Mouse (Mus musculus): ENCODE data around the gene C1ra. TPM values are rescaled to one million over a fixed set of nuclear protein-coding genes. Genes with fewer than 3 reads are reported as not detected.
"Not testable (repeated sequence)": the region's sequence is repeated elsewhere in the genome, so short reads cannot be mapped to it uniquely, and the experiment has no call there.

C1ra gene
- polyA plus RNA-seq, 1 experiment from 2014 or later, result 3.0 TPM

- H3K4me3 ChIP-seq (ENCODE audit: low read depth, low read length); H3K4me1 ChIP-seq (ENCODE audit: control insufficient read depth, insufficient read depth, low read length); H3K36me3 ChIP-seq (ENCODE audit: control insufficient read depth, insufficient read depth, low read length); H3K9ac ChIP-seq (replicated peaks; ENCODE audit: low read depth, low read length); H3K27ac ChIP-seq (ENCODE audit: low read length); H3K4me2 ChIP-seq (replicated peaks; ENCODE audit: low read depth, low read length); H3K9me3 ChIP-seq (ENCODE audit: control insufficient read depth, low read depth, low read length); H3K27me3 ChIP-seq (ENCODE audit: control insufficient read depth, insufficient read depth, low read length): not testable (repeated sequence)
- ATAC-seq (ENCODE audit: insufficient number of reproducible peaks, insufficient read depth, low FRiP score, low read depth), result 0 out of 2 replicates have a peak, but pooled peaks have one; percentile 37
- 5% methylated on average over 1 of the region's 1 CpGs for WGBS
Observed at GRCm38 (mm10) chr6:124542284-124542683, 30.1 kb downstream of the C1ra start, which contains the start of gene C1s1. C1s1 (minus strand) TSS chr6:124542359.

- 76% methylated on average over 5 of the region's 6 CpGs for WGBS
- no peaks in the 10 kb centered on the region for H3K36me3 ChIP-seq (ENCODE audit: control insufficient read depth, insufficient read depth, low read length)
- no peak for ATAC-seq (ENCODE audit: insufficient number of reproducible peaks, insufficient read depth, low FRiP score, low read depth)
- H3K9me3 ChIP-seq (ENCODE audit: control insufficient read depth, low read depth, low read length), result no peaks in the 10 kb centered on the region
- no peak overlapping the region for H3K9ac ChIP-seq (replicated peaks; ENCODE audit: low read depth, low read length)
- no peaks in the 10 kb centered on the region for H3K27me3 ChIP-seq (ENCODE audit: control insufficient read depth, insufficient read depth, low read length)
- H3K4me3 ChIP-seq (ENCODE audit: low read depth, low read length), result no peak overlapping the region
- H3K4me1 ChIP-seq (ENCODE audit: control insufficient read depth, insufficient read depth, low read length), result no peaks in the 10 kb centered on the region
- no peak overlapping the region for H3K4me2 ChIP-seq (replicated peaks; ENCODE audit: low read depth, low read length)
- H3K27ac ChIP-seq (ENCODE audit: low read length), result no peak overlapping the region
Observed at GRCm38 (mm10) chr6:124544466-124544865, 32.3 kb downstream of the C1ra start.

GRCm38 (mm10) chr6:124545425-124545824 is 33.2 kb downstream of the C1ra start:
- WGBS, result 74% methylated on average over 2 of the region's 2 CpGs
- H3K27ac ChIP-seq (ENCODE audit: low read length), result no peak overlapping the region
- no peak overlapping the region for H3K9ac ChIP-seq (replicated peaks; ENCODE audit: low read depth, low read length)
- no peak for ATAC-seq (ENCODE audit: insufficient number of reproducible peaks, insufficient read depth, low FRiP score, low read depth)
- no peaks in the 10 kb centered on the region for H3K36me3 ChIP-seq (ENCODE audit: control insufficient read depth, insufficient read depth, low read length)
- no peak overlapping the region for H3K4me3 ChIP-seq (ENCODE audit: low read depth, low read length)
- H3K4me2 ChIP-seq (replicated peaks; ENCODE audit: low read depth, low read length), result no peak overlapping the region
- no peaks in the 10 kb centered on the region for H3K9me3 ChIP-seq (ENCODE audit: control insufficient read depth, low read depth, low read length)
- H3K4me1 ChIP-seq (ENCODE audit: control insufficient read depth, insufficient read depth, low read length), result no peaks in the 10 kb centered on the region
- no peaks in the 10 kb centered on the region for H3K27me3 ChIP-seq (ENCODE audit: control insufficient read depth, insufficient read depth, low read length)

GRCm38 (mm10) chr6:124547979-124548378 is 35.8 kb downstream of the C1ra start:
- not testable (repeated sequence) for ATAC-seq (ENCODE audit: insufficient number of reproducible peaks, insufficient read depth, low FRiP score, low read depth); H3K9me3 ChIP-seq (ENCODE audit: control insufficient read depth, low read depth, low read length); H3K27me3 ChIP-seq (ENCODE audit: control insufficient read depth, insufficient read depth, low read length); H3K9ac ChIP-seq (replicated peaks; ENCODE audit: low read depth, low read length); H3K4me3 ChIP-seq (ENCODE audit: low read depth, low read length); H3K36me3 ChIP-seq (ENCODE audit: control insufficient read depth, insufficient read depth, low read length); H3K27ac ChIP-seq (ENCODE audit: low read length); H3K4me2 ChIP-seq (replicated peaks; ENCODE audit: low read depth, low read length); H3K4me1 ChIP-seq (ENCODE audit: control insufficient read depth, insufficient read depth, low read length)
- 87% methylated on average over 3 of the region's 3 CpGs for WGBS

- WGBS, result 87% methylated on average over 3 of the region's 3 CpGs
- H3K4me3 ChIP-seq (ENCODE audit: low read depth, low read length), result no peak overlapping the region
- H3K9me3 ChIP-seq (ENCODE audit: control insufficient read depth, low read depth, low read length), result peaks cover 9% of the 10 kb centered on the region
- no peaks in the 10 kb centered on the region for H3K4me1 ChIP-seq (ENCODE audit: control insufficient read depth, insufficient read depth, low read length)
- no peak for ATAC-seq (ENCODE audit: insufficient number of reproducible peaks, insufficient read depth, low FRiP score, low read depth)
- no peak overlapping the region for H3K9ac ChIP-seq (replicated peaks; ENCODE audit: low read depth, low read length)
- no peak overlapping the region for H3K27ac ChIP-seq (ENCODE audit: low read length)
- no peaks in the 10 kb centered on the region for H3K27me3 ChIP-seq (ENCODE audit: control insufficient read depth, insufficient read depth, low read length)
- no peaks in the 10 kb centered on the region for H3K36me3 ChIP-seq (ENCODE audit: control insufficient read depth, insufficient read depth, low read length)
- H3K4me2 ChIP-seq (replicated peaks; ENCODE audit: low read depth, low read length), result no peak overlapping the region
Observed at GRCm38 (mm10) chr6:124549023-124549550, 36.9 kb downstream of the C1ra start.

GRCm38 (mm10) chr6:124552766-124553165 is 40.6 kb downstream of the C1ra start:
- no peaks in the 10 kb centered on the region for H3K27me3 ChIP-seq (ENCODE audit: control insufficient read depth, insufficient read depth, low read length)
- no peaks in the 10 kb centered on the region for H3K36me3 ChIP-seq (ENCODE audit: control insufficient read depth, insufficient read depth, low read length)
- no peak overlapping the region for H3K4me2 ChIP-seq (replicated peaks; ENCODE audit: low read depth, low read length)
- ATAC-seq (ENCODE audit: insufficient number of reproducible peaks, insufficient read depth, low FRiP score, low read depth), result no peak
- H3K4me3 ChIP-seq (ENCODE audit: low read depth, low read length), result no peak overlapping the region
- peaks cover 9% of the 10 kb centered on the region for H3K9me3 ChIP-seq (ENCODE audit: control insufficient read depth, low read depth, low read length)
- H3K9ac ChIP-seq (replicated peaks; ENCODE audit: low read depth, low read length), result no peak overlapping the region
- WGBS, result 71% methylated on average over 22 of the region's 22 CpGs
- H3K27ac ChIP-seq (ENCODE audit: low read length), result no peak overlapping the region
- no peaks in the 10 kb centered on the region for H3K4me1 ChIP-seq (ENCODE audit: control insufficient read depth, insufficient read depth, low read length)

GRCm38 (mm10) chr6:124555956-124556355 is 43.8 kb downstream of the C1ra start:
- not testable (repeated sequence) for H3K9ac ChIP-seq (replicated peaks; ENCODE audit: low read depth, low read length); H3K9me3 ChIP-seq (ENCODE audit: control insufficient read depth, low read depth, low read length); H3K4me1 ChIP-seq (ENCODE audit: control insufficient read depth, insufficient read depth, low read length); H3K36me3 ChIP-seq (ENCODE audit: control insufficient read depth, insufficient read depth, low read length); H3K4me3 ChIP-seq (ENCODE audit: low read depth, low read length); H3K4me2 ChIP-seq (replicated peaks; ENCODE audit: low read depth, low read length); H3K27me3 ChIP-seq (ENCODE audit: control insufficient read depth, insufficient read depth, low read length); H3K27ac ChIP-seq (ENCODE audit: low read length); ATAC-seq (ENCODE audit: insufficient number of reproducible peaks, insufficient read depth, low FRiP score, low read depth)
- WGBS, result 72% methylated on average over 2 of the region's 2 CpGs

GRCm38 (mm10) chr6:124561156-124561555 is 49.0 kb downstream of the C1ra start:
- H3K9ac ChIP-seq (replicated peaks; ENCODE audit: low read depth, low read length); H3K4me2 ChIP-seq (replicated peaks; ENCODE audit: low read depth, low read length); H3K27ac ChIP-seq (ENCODE audit: low read length); ATAC-seq (ENCODE audit: insufficient number of reproducible peaks, insufficient read depth, low FRiP score, low read depth); H3K4me1 ChIP-seq (ENCODE audit: control insufficient read depth, insufficient read depth, low read length); H3K4me3 ChIP-seq (ENCODE audit: low read depth, low read length); H3K36me3 ChIP-seq (ENCODE audit: control insufficient read depth, insufficient read depth, low read length); H3K27me3 ChIP-seq (ENCODE audit: control insufficient read depth, insufficient read depth, low read length); H3K9me3 ChIP-seq (ENCODE audit: control insufficient read depth, low read depth, low read length): not testable (repeated sequence)
- 89% methylated on average over 4 of the region's 4 CpGs for WGBS

GRCm38 (mm10) chr6:124561611-124562010 is 49.4 kb downstream of the C1ra start:
- H3K4me2 ChIP-seq (replicated peaks; ENCODE audit: low read depth, low read length); H3K27me3 ChIP-seq (ENCODE audit: control insufficient read depth, insufficient read depth, low read length); H3K9me3 ChIP-seq (ENCODE audit: control insufficient read depth, low read depth, low read length); ATAC-seq (ENCODE audit: insufficient number of reproducible peaks, insufficient read depth, low FRiP score, low read depth); H3K4me1 ChIP-seq (ENCODE audit: control insufficient read depth, insufficient read depth, low read length); H3K36me3 ChIP-seq (ENCODE audit: control insufficient read depth, insufficient read depth, low read length); H3K4me3 ChIP-seq (ENCODE audit: low read depth, low read length); H3K27ac ChIP-seq (ENCODE audit: low read length); H3K9ac ChIP-seq (replicated peaks; ENCODE audit: low read depth, low read length): not testable (repeated sequence)
- whole genome bisulfite sequencing, result 91% methylated on average over 1 of the region's 2 CpGs

Data from stomach, embryonic 14.5 days (tissue).